Mouse (Mus musculus) large intestine, adult 2 months (tissue): ENCODE measurements around the gene Slc6a5. TPM values are rescaled to one million over a fixed set of nuclear protein-coding genes. Genes with fewer than 3 reads are reported as not detected.

Experiments
- DNase-seq: peaks from one replicate; pipeline ENCODE4 v3.0.0-alpha.2; 2012; ENCODE audit warnings: low read depth, low spot score
- WGBS: fragments of 180-500 bp; shearing (Covaris S2); methylation state at CpG from one replicate; pipeline ENCODE4 v1.1.7; 2018; 5-methylcytosine and 5-hydroxymethylcytosine counted together
- polyA plus RNA-seq: library from polyadenylated mRNA; depleted of rRNA; stranded (reverse); fragments of >200 nt; gene quantifications from 2 replicates; pipeline ENCODE4 v1.2.3, GENCODE M21; 2012; rRNA removed

Slc6a5 gene
- polyA plus RNA-seq, 1 experiment = not detected

- no peak for DNase-seq
- 92% methylated on average over 2 of the region's 2 CpGs for WGBS
Measured at GRCm38 (mm10) chr7:49963764-49964163, 53.8 kb downstream of the Slc6a5 start.

GRCm38 (mm10) chr7:49969516-49969915, 59.6 kb downstream of the Slc6a5 start:
- 43% methylated on average over 4 of the region's 4 CpGs for WGBS
- DNase-seq = no peak

- WGBS = 2% methylated on average over 52 of the region's 52 CpGs
- no peak for DNase-seq
Measured at GRCm38 (mm10) chr7:49974841-49975440, 65.0 kb downstream of the Slc6a5 start, which contains the start of gene Nell1. Nell1 (plus strand) TSS chr7:49974864.

- no peak for DNase-seq
- 2% methylated on average over 40 of the region's 40 CpGs for WGBS
Measured at GRCm38 (mm10) chr7:49975441-49976121, 65.6 kb downstream of the Slc6a5 start.

- 44% methylated on average over 9 of the region's 9 CpGs for WGBS
- no peak for DNase-seq
Measured at GRCm38 (mm10) chr7:49981511-49982227, 71.7 kb downstream of the Slc6a5 start.

GRCm38 (mm10) chr7:49984698-49985097, 74.8 kb downstream of the Slc6a5 start:
- DNase-seq = no peak
- WGBS = 16% methylated on average over 6 of the region's 6 CpGs

GRCm38 (mm10) chr7:49985947-49986346, 76.0 kb downstream of the Slc6a5 start:
- no peak for DNase-seq

GRCm38 (mm10) chr7:49999321-49999720, 89.4 kb downstream of the Slc6a5 start:
- 66% methylated on average over 4 of the region's 4 CpGs for WGBS
- DNase-seq = no peak

More at GRCm38 (mm10) chr7:49985947-49986346, 76.0 kb downstream of the Slc6a5 start:
- 94% methylated on average over 8 of the region's 8 CpGs for WGBS

GRCm38 (mm10) chr7:50005268-50005667, 95.3 kb downstream of the Slc6a5 start:
- WGBS = 24% methylated on average over 2 of the region's 2 CpGs
- DNase-seq = no peak

Other genes starting within 250 kb of the Slc6a5 start
- gene Htatip2, start 151.0 kb upstream of the Slc6a5 start, polyA plus RNA-seq = 14.1 and 16.6 TPM in 2 replicates
- 9.0 and 9.6 TPM in 2 replicates for gene Prmt3, start 131.8 kb upstream of the Slc6a5 start, polyA plus RNA-seq
- gene Nell1, start 64.7 kb downstream of the Slc6a5 start, polyA plus RNA-seq = 0.38 and 0.73 TPM in 2 replicates